Mouse (Mus musculus) limb, embryonic 14.5 days (tissue): Measurements from ENCODE around the gene Tnrc18. TPM values are rescaled to one million over a fixed set of nuclear protein-coding genes. Genes with fewer than 3 reads are reported as not detected.

Source experiments
- ATAC-seq: fragments of 200-750 bp; cut with Nextera tagmentation; 2 replicates; pipeline ENCODE4 v1.8.0; 2017; ENCODE audit warnings: low read depth, moderate number of reproducible peaks, moderate TSS enrichment; ENCODE audit not compliant: low FRiP score
- DNase-seq: peaks from one replicate; pipeline ENCODE4 v3.0.0-alpha.2; 2015; ENCODE audit warnings: low spot score
- H3K27ac ChIP-seq: fragments of 300-500 bp; sonication (generic); replicated peaks from 2 replicates; pipeline ENCODE4 v1.5.1; 2014; ENCODE audit warnings: low read depth, mild to moderate bottlenecking, low read length, moderate library complexity, mixed read lengths
- H3K27me3 ChIP-seq: fragments of 300-500 bp; sonication (generic); 2 replicates; pipeline ENCODE4 v1.6.1; 2014; ENCODE audit warnings: low read length, mixed read lengths; ENCODE audit not compliant: control insufficient read depth, insufficient read depth
- H3K36me3 ChIP-seq: fragments of 300-500 bp; sonication (generic); 2 replicates; pipeline ENCODE4 v1.6.1; 2014; ENCODE audit warnings: mild to moderate bottlenecking, low read length, moderate library complexity, mixed read lengths; ENCODE audit not compliant: control insufficient read depth, insufficient read depth
- H3K4me1 ChIP-seq: fragments of 300-500 bp; sonication (generic); 2 replicates; pipeline ENCODE4 v1.6.1; 2014; ENCODE audit warnings: antibody characterized with exemption, low read length, mixed read lengths; ENCODE audit not compliant: control insufficient read depth, insufficient read depth
- H3K4me2 ChIP-seq: fragments of 300-500 bp; sonication (generic); replicated peaks from 2 replicates; pipeline ENCODE4 v1.6.1; 2014; ENCODE audit warnings: low read depth, mild to moderate bottlenecking, low read length, moderate library complexity; ENCODE audit not compliant: severe bottlenecking
- H3K4me3 ChIP-seq: fragments of 300-500 bp; sonication (generic); replicated peaks from 2 replicates; pipeline ENCODE4 v1.5.1; 2014; ENCODE audit warnings: low read length
- H3K9ac ChIP-seq: fragments of 300-500 bp; sonication (generic); 2 replicates; pipeline ENCODE4 v1.6.1; 2014; ENCODE audit warnings: mild to moderate bottlenecking, low read depth, low read length, moderate library complexity; ENCODE audit not compliant: severe bottlenecking
- H3K9me3 ChIP-seq: fragments of 300-500 bp; sonication (generic); 2 replicates; pipeline ENCODE4 v1.6.1; 2016; ENCODE audit warnings: low read length; ENCODE audit not compliant: control insufficient read depth
- POLR2A ChIP-seq: fragments of 200-500 bp; IDR thresholded peaks from 2 replicates; pipeline ENCODE4 v1.8.0; 2012; ENCODE audit warnings: inconsistent platforms, mild to moderate bottlenecking, moderate library complexity, borderline replicate concordance; ENCODE audit not compliant: insufficient read depth, insufficient read length; ENCODE audit errors: extremely low read depth
- WGBS: fragments of 180-500 bp; shearing (Covaris S2); extraction: QIAGEN DNeasy Blood & Tissue Kit; methylation state at CpG from one replicate; pipeline ENCODE4 v1.1.7; 2014; 5-methylcytosine and 5-hydroxymethylcytosine counted together
- polyA plus RNA-seq, 2 experiments: library from polyadenylated mRNA; depleted of rRNA in 1 of 2; stranded (reverse) in 1 of 2; unstranded in 1 of 2; fragments of >200 nt; fragmentation: Nextera tagmentation in 1 of 2; extraction: Ambion mirVana in 1 of 2; gene quantifications; 2 replicates each; pipeline versions ENCODE4 v1.2.1 to v1.2.3; 2012 to 2014

Gene Tnrc18
- polyA plus RNA-seq, 2 experiments = 46.6 to 61.1 TPM

DNA sequence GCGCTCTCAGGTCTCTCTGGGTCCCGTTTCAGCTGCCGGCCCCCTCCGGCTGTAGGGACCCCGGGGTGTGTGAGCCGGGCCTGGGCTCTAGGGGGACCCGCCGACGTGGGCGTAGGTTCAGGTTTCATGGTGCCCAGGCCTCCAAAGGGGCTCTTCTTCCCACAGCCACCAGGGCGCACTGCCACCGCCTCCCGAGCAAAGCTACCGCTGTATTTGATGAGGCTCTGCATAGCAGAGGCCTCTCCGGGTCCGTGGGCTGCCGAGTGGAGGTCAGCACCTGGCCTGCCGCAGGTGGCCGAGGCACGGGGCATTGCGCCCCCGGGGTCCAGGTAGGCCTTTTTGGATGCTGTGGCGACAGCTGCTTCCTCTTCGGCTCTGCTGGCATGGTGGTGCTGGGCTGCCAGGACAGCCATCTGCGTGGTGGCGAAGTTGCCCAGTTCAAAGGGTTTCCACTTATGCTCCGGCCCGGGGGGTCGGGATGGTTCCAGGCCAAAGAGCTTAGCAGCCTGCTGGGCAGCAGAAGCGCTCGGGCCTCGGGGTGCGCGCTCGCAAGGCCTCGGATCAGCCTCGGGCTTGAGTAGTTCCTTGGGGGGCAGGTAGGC lies 30.1 kb downstream of the Tnrc18 start:
- 84% methylated on average over 33 of the region's 37 CpGs for WGBS
- H3K9ac ChIP-seq = no peak overlapping the region
- no peaks in the 10 kb centered on the region for H3K27me3 ChIP-seq
- no peak for TF ChIP-seq POLR2A
- no peak overlapping the region for H3K4me3 ChIP-seq
- H3K4me1 ChIP-seq = no peaks in the 10 kb centered on the region
- ATAC-seq = no peak
- no peaks in the 10 kb centered on the region for H3K9me3 ChIP-seq
- H3K4me2 ChIP-seq = no peak overlapping the region
- H3K27ac ChIP-seq = no peak overlapping the region
- H3K36me3 ChIP-seq = peaks cover 72% of the 10 kb centered on the region
- DNase-seq = no peak

DNA sequence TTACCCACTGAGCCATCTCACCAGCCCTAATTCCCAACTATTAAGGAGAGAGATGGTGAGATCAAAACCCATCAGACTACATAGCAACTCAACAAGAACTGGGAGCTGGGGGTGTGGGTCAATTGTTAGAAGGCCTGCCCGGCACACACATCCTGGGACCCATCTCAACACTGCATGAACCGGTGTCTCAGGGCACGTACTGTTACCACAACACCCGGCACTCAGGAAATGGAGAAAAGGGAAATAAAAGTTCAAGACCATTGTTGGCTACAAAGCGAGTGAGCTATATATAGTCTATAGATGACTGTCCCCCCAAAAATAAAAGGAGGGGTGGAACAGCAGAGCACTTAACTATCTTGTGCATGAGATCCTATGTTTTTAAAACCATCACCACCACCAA lies 30.8 kb downstream of the Tnrc18 start:
- H3K9ac ChIP-seq = no peak overlapping the region
- DNase-seq (no peak), ATAC-seq (no peak)
- H3K27me3 ChIP-seq = no peaks in the 10 kb centered on the region
- no peaks in the 10 kb centered on the region for H3K9me3 ChIP-seq
- no peaks in the 10 kb centered on the region for H3K4me1 ChIP-seq
- TF ChIP-seq POLR2A = no peak
- H3K36me3 ChIP-seq = peaks cover 74% of the 10 kb centered on the region
- H3K27ac ChIP-seq = no peak overlapping the region
- H3K4me2 ChIP-seq = no peak overlapping the region
- H3K4me3 ChIP-seq = no peak overlapping the region
- 86% methylated on average over 5 of the region's 5 CpGs for WGBS

DNA sequence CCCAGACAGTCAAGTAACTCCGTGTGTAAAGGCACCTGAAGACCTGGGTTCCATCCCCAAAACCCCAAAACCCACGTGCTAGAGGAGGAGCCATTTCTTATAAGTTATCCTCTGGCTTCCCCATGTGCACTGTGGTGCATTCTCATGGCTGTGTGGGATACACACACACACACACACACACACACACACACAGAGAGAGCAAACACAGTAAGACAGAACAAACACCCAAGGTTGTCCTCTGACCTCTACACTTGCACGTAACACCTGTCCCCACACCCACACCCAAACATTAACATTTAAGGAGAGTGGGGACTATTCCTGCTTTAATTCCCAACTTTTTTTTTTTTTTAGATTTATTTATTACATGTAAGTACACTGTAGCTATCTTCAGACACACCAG lies 31.2 kb downstream of the Tnrc18 start:
- Histone ChIP-seq H3K27ac (no peak overlapping the region), H3K9ac (no peak overlapping the region), H3K9me3 (no peaks in the 10 kb centered on the region), H3K4me2 (no peak overlapping the region), H3K4me3 (no peak overlapping the region), H3K27me3 (no peaks in the 10 kb centered on the region), H3K4me1 (no peaks in the 10 kb centered on the region; the same call in 1 of the 2 replicates), H3K36me3 (peaks cover 75% of the 10 kb centered on the region)
- ATAC-seq (no peak), DNase-seq (no peak)
- no peak for TF ChIP-seq POLR2A
- WGBS = 89% methylated on average over 2 of the region's 3 CpGs

DNA sequence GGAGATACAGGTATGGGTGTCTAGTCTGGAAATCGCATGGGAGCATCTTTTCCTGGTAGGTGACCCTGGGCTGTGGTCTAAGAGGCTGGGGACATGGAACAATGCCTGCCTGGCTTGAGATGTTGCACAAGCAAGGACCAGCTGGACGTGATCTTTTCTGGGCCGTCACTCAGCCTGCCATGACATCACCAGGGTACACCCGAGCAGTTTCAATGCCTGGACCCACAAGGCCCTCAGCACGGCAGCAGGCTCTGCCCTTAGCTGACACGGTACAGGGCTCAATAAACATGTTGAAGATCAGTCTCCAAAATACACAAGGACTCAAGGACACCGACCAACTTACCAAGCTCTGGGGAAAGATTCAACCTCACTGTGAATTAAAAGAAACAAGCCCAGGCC lies 34.3 kb downstream of the Tnrc18 start:
- Histone ChIP-seq H3K9ac (no peak overlapping the region), H3K9me3 (no peaks in the 10 kb centered on the region), H3K27ac (no peak overlapping the region), H3K36me3 (peaks cover 75% of the 10 kb centered on the region), H3K27me3 (no peaks in the 10 kb centered on the region), H3K4me2 (no peak overlapping the region), H3K4me1 (no peaks in the 10 kb centered on the region; the same call in 1 of the 2 replicates), H3K4me3 (no peak overlapping the region)
- DNase-seq (no peak), ATAC-seq (0 out of 2 replicates have a peak, but pooled peaks have one; percentile 3)
- WGBS = 74% methylated on average over 7 of the region's 7 CpGs
- no peak for TF ChIP-seq POLR2A

DNA sequence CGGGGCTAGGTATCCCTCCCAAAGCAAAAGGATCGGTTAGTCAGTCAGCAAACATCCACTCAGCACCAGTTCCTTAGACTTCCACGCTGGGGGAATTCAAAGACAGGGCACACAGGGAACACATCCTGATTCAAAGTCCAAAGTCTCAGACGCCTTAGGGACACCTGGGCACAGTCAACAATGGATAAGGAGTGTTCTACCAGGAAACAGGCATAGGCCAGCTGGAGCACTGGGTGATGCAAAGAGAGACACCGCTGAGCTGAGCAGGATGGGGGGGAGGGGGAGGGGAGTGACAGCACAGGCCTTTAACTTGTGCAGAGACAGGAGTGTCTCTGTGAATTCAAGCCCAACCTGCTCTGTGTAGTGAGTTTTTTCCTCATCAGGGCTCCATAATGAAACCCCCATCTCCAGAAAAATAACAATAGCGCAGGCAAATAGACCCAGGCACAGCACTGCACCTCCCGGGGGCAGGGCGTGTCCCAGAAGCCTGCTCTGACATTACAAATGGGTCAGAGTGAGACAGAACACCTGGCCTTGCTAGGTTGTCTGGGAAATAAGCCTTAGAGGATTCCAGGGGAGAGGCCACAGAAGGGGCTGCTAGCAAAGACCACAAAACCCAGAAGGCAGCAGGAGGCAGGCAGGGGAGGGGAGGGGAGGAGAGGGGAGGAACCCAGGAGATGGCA lies 34.9 kb downstream of the Tnrc18 start:
- 84% methylated on average over 8 of the region's 8 CpGs for WGBS
- H3K27me3 ChIP-seq = no peaks in the 10 kb centered on the region
- H3K36me3 ChIP-seq = peaks cover 74% of the 10 kb centered on the region
- H3K4me1 ChIP-seq = no peaks in the 10 kb centered on the region; the same call in 1 of the 2 replicates
- DNase-seq = no peak
- H3K9ac ChIP-seq = no peak overlapping the region
- no peak overlapping the region for H3K27ac ChIP-seq
- H3K9me3 ChIP-seq = no peaks in the 10 kb centered on the region
- no peak for ATAC-seq
- H3K4me3 ChIP-seq = no peak overlapping the region
- no peak overlapping the region for H3K4me2 ChIP-seq
- TF ChIP-seq POLR2A = no peak
